Comparison of ENCODE assay signal across 35 mouse cellular contexts in the genomic region with DNA sequence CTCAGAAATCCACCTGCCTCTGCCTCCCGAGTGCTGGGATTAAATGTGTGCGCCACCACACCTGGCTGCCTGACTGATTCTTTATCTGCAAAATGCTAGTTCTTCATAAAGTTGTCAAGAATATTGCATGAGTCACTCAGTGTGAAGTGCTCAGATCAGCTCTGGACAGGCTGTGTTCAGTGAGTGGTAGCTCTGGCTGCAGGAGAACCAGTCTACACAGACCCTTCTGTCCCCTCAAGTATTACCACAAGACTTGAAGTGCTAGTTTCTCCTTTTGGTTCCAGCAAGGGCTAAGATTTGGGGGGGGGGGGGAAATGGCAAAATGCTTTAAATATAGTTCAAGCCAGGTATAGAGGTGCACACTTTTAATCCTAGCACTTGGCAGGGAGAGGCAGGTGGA.
"Had no signal": no experiment of that assay in that cellular context is flagged by ENCODE, and none has a peak within 500 bp of the region (broad histone marks: within the 10 kb centered on the region; RNA-seq: fewer than 3 reads in every experiment).

No protein-coding gene starts in this region.

- H3K36me3 ChIP-seq: heart, embryonic 10.5 days; heart, embryonic 15.5 days; hindbrain, embryonic 12.5 days; intestine, embryonic 15.5 days had no signal

- H3K4me1 ChIP-seq: hindbrain, embryonic 12.5 days; hindbrain, embryonic 15.5 days; kidney, embryonic 15.5 days had no signal

- DNase-seq: heart, adult 2 months; heart, postnatal 10 days; heart, postnatal 14 days; heart, postnatal 36 days; heart, postnatal 4 days; kidney, adult 11 months; kidney, adult 18-20 months; kidney, adult 2 months; kidney, adult 8-10 months; kidney, adult 9 months; kidney, postnatal 10 days; kidney, postnatal 14 days; kidney, postnatal 25 days; kidney, postnatal 36 days; kidney, postnatal 4 days; layer of hippocampus, adult 9-11 months had no signal

- H3K27me3 ChIP-seq: heart, embryonic 12.5 days; heart, embryonic 13.5 days; heart, embryonic 15.5 days; hindbrain, embryonic 12.5 days; hindbrain, embryonic 13.5 days; hindbrain, embryonic 15.5 days; intestine, embryonic 15.5 days; kidney, embryonic 15.5 days had no signal

- H3K4me3 ChIP-seq: heart, adult 2 months; heart, embryonic 10.5 days; heart, embryonic 12.5 days; heart, embryonic 13.5 days; heart, embryonic 15.5 days; hindbrain, embryonic 10.5 days; hindbrain, embryonic 12.5 days; hindbrain, embryonic 13.5 days; hindbrain, embryonic 15.5 days; intestine, embryonic 15.5 days; kidney, embryonic 15.5 days; layer of hippocampus, adult 2 months had no signal

- ATAC-seq: hindbrain, embryonic 16.5 days; hindbrain, postnatal 0 days; inflammation-experienced regulatory T-cells, adult 6 months; intestine, embryonic 15.5 days; intestine, embryonic 16.5 days; intestine, postnatal 0 days had no signal

- H3K9ac ChIP-seq: heart, embryonic 12.5 days; heart, embryonic 13.5 days; heart, embryonic 15.5 days; hindbrain, embryonic 12.5 days; hindbrain, embryonic 13.5 days; hindbrain, embryonic 14.5 days; hindbrain, embryonic 15.5 days; intestine, embryonic 15.5 days; kidney, embryonic 15.5 days had no signal

- H3K9me3 ChIP-seq: heart, embryonic 10.5 days; heart, embryonic 12.5 days; heart, embryonic 13.5 days; heart, embryonic 15.5 days; hindbrain, embryonic 10.5 days; hindbrain, embryonic 12.5 days; hindbrain, embryonic 13.5 days; hindbrain, embryonic 15.5 days; intestine, embryonic 15.5 days; kidney, embryonic 15.5 days had no signal

- H3K4me2 ChIP-seq: heart, embryonic 11.5 days; heart, embryonic 12.5 days; heart, embryonic 13.5 days; heart, embryonic 15.5 days; hindbrain, embryonic 12.5 days; hindbrain, embryonic 13.5 days; hindbrain, embryonic 14.5 days; hindbrain, embryonic 15.5 days; intestine, embryonic 15.5 days; kidney, embryonic 15.5 days had no signal

- H3K27ac ChIP-seq: heart, adult 2 months; heart, embryonic 10.5 days; heart, embryonic 13.5 days; heart, embryonic 15.5 days; hindbrain, embryonic 10.5 days; hindbrain, embryonic 12.5 days; hindbrain, embryonic 13.5 days; hindbrain, embryonic 14.5 days; hindbrain, embryonic 15.5 days; hindbrain, postnatal 0 days; intestine, embryonic 15.5 days; kidney, embryonic 15.5 days; kidney, postnatal 0 days; layer of hippocampus, adult 2 months had no signal
